Mouse (Mus musculus): ENCODE results near the gene Sema3g.

GRCm38 (mm10) chr14:31233070-31233995 lies 15.7 kb downstream of the Sema3g start:
- TF ChIP-seq CTCF (IDR thresholded peaks at IDR 0.05; ENCODE audit: extremely low read depth, insufficient read depth, low read length), result no peak
- no peak for TF ChIP-seq POLR2A (IDR thresholded peaks at IDR 0.05; ENCODE audit: extremely low read depth, insufficient read depth, low read length)
